Mouse (Mus musculus) G1E (cell line): Measurements from ENCODE around the gene Sfr1. TPM values are rescaled to one million over a fixed set of nuclear protein-coding genes. Genes with fewer than 3 reads are reported as not detected.

Source experiments
- ATAC-seq: 2 replicates; pipeline ENCODE4 v1.8.0; 2016; ENCODE audit warnings: mild to moderate bottlenecking; ENCODE audit not compliant: insufficient number of reproducible peaks, poor library complexity, low FRiP score, severe bottlenecking; ENCODE audit errors: extremely low read depth
- DNase-seq: peaks from one replicate; pipeline ENCODE4 v3.0.0; 2012; ENCODE audit warnings: low spot score
- H3K27me3 ChIP-seq: 2 replicates; pipeline ENCODE4 v1.6.1; 2012; ENCODE audit warnings: mild to moderate bottlenecking, low read length, inconsistent platforms; ENCODE audit not compliant: insufficient read depth
- H3K36me3 ChIP-seq: replicated peaks from 2 replicates; pipeline ENCODE3; 2012; ENCODE audit warnings: mild to moderate bottlenecking, inconsistent platforms
- H3K4me1 ChIP-seq: 2 replicates; pipeline ENCODE4 v1.6.1; 2012; ENCODE audit warnings: low read depth, low read length, inconsistent platforms, mixed read lengths; ENCODE audit not compliant: insufficient read depth
- H3K4me3 ChIP-seq: 2 replicates; pipeline ENCODE4 v1.5.1; 2012; ENCODE audit warnings: low read depth, mild to moderate bottlenecking, inconsistent platforms, low read length, moderate library complexity, mixed read lengths
- H3K9me3 ChIP-seq: replicated peaks from 2 replicates; pipeline ENCODE4 v1.6.1; 2012; ENCODE audit warnings: inconsistent platforms
- CTCF ChIP-seq: IDR thresholded peaks from 2 replicates; pipeline ENCODE4 v1.5.1; 2012; ENCODE audit warnings: low read depth, low read length, inconsistent platforms, mixed read lengths
- GATA1 ChIP-seq: IDR thresholded peaks from 2 replicates; pipeline ENCODE4 v1.6.1; 2012; ENCODE audit warnings: borderline replicate concordance, low read length, inconsistent platforms, mixed read lengths
- GATA2 ChIP-seq: IDR thresholded peaks from 2 replicates; pipeline ENCODE4 v1.6.1; 2012; ENCODE audit warnings: low read depth, low read length, inconsistent platforms, borderline replicate concordance
- POLR2AphosphoS5 ChIP-seq: IDR thresholded peaks from 2 replicates; pipeline ENCODE4 v1.6.1; 2012; ENCODE audit warnings: low read depth, low read length, inconsistent platforms; ENCODE audit not compliant: insufficient replicate concordance
- TAL1 ChIP-seq: conservative IDR thresholded peaks from 2 replicates; pipeline ENCODE4 v1.6.1; 2012; ENCODE audit warnings: low read depth, low read length, inconsistent platforms, mixed read lengths
- polyA plus RNA-seq: library from polyadenylated mRNA; stranded (reverse); fragments of >175 nt; gene quantifications from 2 replicates; pipeline ENCODE4 v1.2.3, GENCODE M21; 2012
- total RNA-seq, 2 experiments: library from RNA; stranded (forward) in 1 of 2; stranded (reverse) in 1 of 2; fragments of 200-1000 nt in 1 of 2; fragments of >200 nt in 1 of 2; fragmentation: Nextera tagmentation in 1 of 2; gene quantifications; 2 replicates each; pipeline ENCODE4 v1.2.3; 2014 to 2017

The Sfr1 gene
- total and polyA plus RNA-seq, 3 experiments, result 17.1 to 187 (median 80.1) TPM

GRCm38 (mm10) chr19:47731931-47732330 is 449 bp downstream of the Sfr1 start:
- Histone ChIP-seq H3K36me3 (peaks cover 41% of the 10 kb centered on the region), H3K9me3 (no peaks in the 10 kb centered on the region), H3K4me1 (peaks cover 15% of the 10 kb centered on the region), H3K4me3 (peak overlapping the region; percentile 82), H3K27me3 (no peaks in the 10 kb centered on the region)
- ATAC-seq (no peak), DNase-seq (peak; percentile 45)
- TF ChIP-seq TAL1 (no peak), GATA2 (no peak), POLR2AphosphoS5 (no peak), CTCF (no peak), GATA1 (no peak)

- H3K27me3 ChIP-seq, result no peaks in the 10 kb centered on the region; the same call in 1 of the 2 replicates
- ATAC-seq (no peak), DNase-seq (no peak)
- H3K36me3 ChIP-seq, result no peaks in the 10 kb centered on the region
- no peaks in the 10 kb centered on the region for H3K4me1 ChIP-seq
- TF ChIP-seq GATA2 (no peak), TAL1 (no peak), CTCF (no peak), GATA1 (no peak), POLR2AphosphoS5 (no peak)
- H3K9me3 ChIP-seq, result no peaks in the 10 kb centered on the region
- no peak overlapping the region for H3K4me3 ChIP-seq
These were observed 15.6 kb downstream of the Sfr1 start for GRCm38 (mm10) chr19:47747072-47747471.

- Histone ChIP-seq H3K36me3 (no peaks in the 10 kb centered on the region), H3K9me3 (no peaks in the 10 kb centered on the region), H3K4me1 (no peaks in the 10 kb centered on the region), H3K4me3 (no peak overlapping the region), H3K27me3 (no peaks in the 10 kb centered on the region; the same call in 1 of the 2 replicates)
- TF ChIP-seq CTCF, result no peak
- TF ChIP-seq GATA2, result no peak
- TF ChIP-seq GATA1, result no peak
- TF ChIP-seq POLR2AphosphoS5, result no peak
- TF ChIP-seq TAL1, result no peak
- DNase-seq (no peak), ATAC-seq (no peak)
These were observed 17.5 kb downstream of the Sfr1 start for GRCm38 (mm10) chr19:47748950-47749349.

- Histone ChIP-seq H3K9me3 (no peaks in the 10 kb centered on the region), H3K4me1 (no peaks in the 10 kb centered on the region), H3K36me3 (no peaks in the 10 kb centered on the region), H3K4me3 (no peak overlapping the region), H3K27me3 (no peaks in the 10 kb centered on the region; the same call in 1 of the 2 replicates)
- DNase-seq, result no peak
- TF ChIP-seq GATA1 (no peak), CTCF (no peak), POLR2AphosphoS5 (no peak), TAL1 (no peak), GATA2 (no peak)
- no peak for ATAC-seq
These were observed 18.9 kb downstream of the Sfr1 start for GRCm38 (mm10) chr19:47750391-47750790.

- Histone ChIP-seq H3K4me1 (no peaks in the 10 kb centered on the region), H3K36me3 (no peaks in the 10 kb centered on the region), H3K9me3 (no peaks in the 10 kb centered on the region), H3K27me3 (peaks cover 10% of the 10 kb centered on the region; the same call in 1 of the 2 replicates), H3K4me3 (no peak overlapping the region)
- TF ChIP-seq POLR2AphosphoS5 (no peak), CTCF (no peak), TAL1 (no peak), GATA2 (no peak), GATA1 (no peak)
- no peak for ATAC-seq
- no peak for DNase-seq
These were observed 21.0 kb downstream of the Sfr1 start for GRCm38 (mm10) chr19:47752456-47752855.

GRCm38 (mm10) chr19:47753921-47754320 is 22.4 kb downstream of the Sfr1 start:
- Histone ChIP-seq H3K4me3 (no peak overlapping the region), H3K4me1 (no peaks in the 10 kb centered on the region), H3K36me3 (no peaks in the 10 kb centered on the region), H3K27me3 (peaks cover 10% of the 10 kb centered on the region; the same call in 1 of the 2 replicates), H3K9me3 (no peaks in the 10 kb centered on the region)
- DNase-seq (no peak), ATAC-seq (no peak)
- TF ChIP-seq TAL1, result no peak

GRCm38 (mm10) chr19:47754931-47755330 is 23.4 kb downstream of the Sfr1 start:
- Histone ChIP-seq H3K4me1 (no peaks in the 10 kb centered on the region), H3K4me3 (no peak overlapping the region), H3K27me3 (peaks cover 10% of the 10 kb centered on the region; the same call in 1 of the 2 replicates), H3K9me3 (no peaks in the 10 kb centered on the region), H3K36me3 (no peaks in the 10 kb centered on the region)
- TF ChIP-seq CTCF, result no peak
- TF ChIP-seq GATA1, result no peak
- TF ChIP-seq GATA2, result no peak
- TF ChIP-seq POLR2AphosphoS5, result no peak
- TF ChIP-seq TAL1, result no peak
- DNase-seq (no peak), ATAC-seq (no peak)
